Mouse (Mus musculus) liver, embryonic 18 days (tissue): ENCODE measurements around the gene Rexo5. TPM values are rescaled to one million over a fixed set of nuclear protein-coding genes. Genes with fewer than 3 reads are reported as not detected.

Source experiments
- polyA plus RNA-seq: library from polyadenylated mRNA; depleted of rRNA; stranded (reverse); fragments of >200 nt; gene quantifications from 2 replicates; pipeline ENCODE4 v1.2.3, GENCODE M21; 2012; rRNA removed

Rexo5 gene
- 11.1 and 15.1 TPM in 2 replicates for polyA plus RNA-seq

GRCm38 (mm10) chr7:119793586-119794250 lies at the start of gene Rexo5, which contains the start of gene Eri2:
Gene Rexo5, plus strand, starts transcription at chr7:119794006.
Gene Eri2, minus strand, starts transcription at chr7:119794058.

GRCm38 (mm10) chr7:119760527-119760951 lies 33.3 kb upstream of the Rexo5 start, which contains the start of gene Acsm3:
Gene Acsm3, plus strand, starts transcription at chr7:119760923.

GRCm38 (mm10) chr7:119895639-119896512 lies 102.1 kb downstream of the Rexo5 start, which contains the start of the genes Lyrm1 and Dcun1d3:
Gene Lyrm1, plus strand, starts transcription at chr7:119895861.
Gene Dcun1d3, minus strand, starts transcription at chr7:119896298.

Other genes with a start within 250 kb of the Rexo5 start
- gene Acsm2, start 239.7 kb upstream of the Rexo5 start, polyA plus RNA-seq, result 0.02 TPM in 1 of 2 replicates, not detected in the other
- gene Acsm1, start 187.0 kb upstream of the Rexo5 start, polyA plus RNA-seq, result 87.3 and 97.2 TPM in 2 replicates
- not detected in 2 replicates for gene Acsm4, start 104.0 kb upstream of the Rexo5 start, polyA plus RNA-seq
- 10.8 and 11.2 TPM in 2 replicates for gene Thumpd1, start 73.2 kb upstream of the Rexo5 start, polyA plus RNA-seq
- gene Acsm3, start 33.1 kb upstream of the Rexo5 start, polyA plus RNA-seq, result 28.0 and 37.2 TPM in 2 replicates
- 3.5 and 3.8 TPM in 2 replicates for gene Eri2, start 52 bp downstream of the Rexo5 start, polyA plus RNA-seq
- gene Lyrm1, start 101.9 kb downstream of the Rexo5 start, polyA plus RNA-seq, result 2.3 and 2.5 TPM in 2 replicates
- gene Dcun1d3, start 102.3 kb downstream of the Rexo5 start, polyA plus RNA-seq, result 2.8 and 2.9 TPM in 2 replicates